Mouse (Mus musculus): ENCODE measurements around the gene Catsperz.

Gene Catsperz

DNA sequence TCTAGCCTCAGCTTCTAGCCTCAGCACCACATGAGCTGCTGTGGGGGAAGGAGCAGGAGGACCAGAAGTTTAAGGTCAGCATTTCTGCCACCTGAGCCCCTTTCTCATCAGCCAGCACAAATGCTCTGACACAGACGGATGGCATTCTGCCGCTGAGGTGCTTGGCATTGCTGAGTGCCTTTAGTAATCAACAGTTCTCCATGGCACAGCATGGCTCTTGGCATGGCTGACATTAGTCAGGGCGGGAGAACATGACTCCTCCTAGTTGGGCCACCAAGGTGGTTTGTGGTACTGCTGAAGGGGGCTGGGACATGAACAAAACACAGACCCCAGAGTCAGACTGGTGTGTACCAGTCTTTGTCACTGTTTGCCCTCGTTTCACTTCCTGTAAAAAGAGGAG lies 23.0 kb upstream of the Catsperz start:
- CTCF ChIA-PET = no interaction called here

DNA sequence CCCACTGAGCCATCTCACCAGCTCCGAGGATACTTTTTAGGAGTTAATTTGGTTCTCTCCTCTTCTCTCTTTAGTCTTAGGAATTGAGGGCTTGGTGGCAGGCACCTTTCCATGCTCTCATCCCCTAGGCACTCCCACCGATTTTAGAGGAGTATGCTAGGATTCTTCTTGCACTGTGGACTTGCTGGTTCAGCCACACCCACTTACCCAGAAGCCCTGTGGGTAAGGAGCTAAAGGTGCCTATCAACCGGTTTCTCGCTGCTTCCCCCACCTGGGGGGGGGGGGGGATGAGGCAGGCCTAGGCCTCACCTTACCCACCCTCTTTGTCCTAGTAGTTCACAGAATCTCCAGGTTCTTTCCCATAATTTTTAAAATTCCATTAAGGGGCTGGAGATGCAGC lies 22.6 kb upstream of the Catsperz start:
- CTCF ChIA-PET = no interaction called here

DNA sequence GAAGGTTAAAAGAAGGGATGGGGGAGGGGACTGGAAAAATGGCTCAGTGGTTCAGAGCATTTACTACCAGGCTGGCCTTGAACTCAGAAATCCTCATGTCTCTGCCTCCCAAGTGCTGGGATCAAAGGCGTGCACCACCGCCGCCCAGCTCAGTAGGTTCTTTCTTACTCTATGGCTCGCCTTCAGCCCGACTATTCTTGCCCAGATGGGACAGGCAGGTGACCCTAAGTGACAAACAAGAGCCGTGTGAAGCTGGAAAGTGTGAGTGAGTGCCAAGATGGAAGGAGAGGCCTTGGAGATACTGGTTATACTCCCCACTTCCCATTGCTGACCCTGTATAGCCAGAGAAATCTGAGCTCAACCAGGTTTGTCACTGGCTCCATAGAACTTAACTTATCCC lies 18.5 kb upstream of the Catsperz start:
- CTCF ChIA-PET = no interaction called here

DNA sequence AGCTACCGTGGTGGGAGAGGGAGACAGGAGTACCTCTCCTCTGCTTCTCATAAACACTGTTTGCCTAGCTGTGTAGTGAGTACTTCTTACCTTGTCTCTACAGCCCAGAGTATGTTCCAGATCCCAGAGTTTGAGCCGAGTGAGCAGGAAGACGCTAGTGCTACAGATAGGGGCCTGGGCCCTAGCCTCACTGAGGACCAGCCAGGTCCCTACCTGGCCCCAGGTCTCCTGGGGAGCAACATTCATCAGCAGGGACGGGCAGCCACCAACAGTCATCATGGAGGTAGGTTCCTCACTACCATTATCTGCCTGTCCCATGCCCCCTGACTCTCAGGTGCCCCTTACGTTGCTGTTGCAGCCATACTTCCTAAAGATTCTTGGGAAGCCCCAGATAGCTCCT lies 17.6 kb upstream of the Catsperz start:
- CTCF ChIA-PET = interaction anchor here (1.1 kb wide), 1 partner anchor 11 kb away, joined by 4 read pairs; no protein-coding TSS in a partner anchor

DNA sequence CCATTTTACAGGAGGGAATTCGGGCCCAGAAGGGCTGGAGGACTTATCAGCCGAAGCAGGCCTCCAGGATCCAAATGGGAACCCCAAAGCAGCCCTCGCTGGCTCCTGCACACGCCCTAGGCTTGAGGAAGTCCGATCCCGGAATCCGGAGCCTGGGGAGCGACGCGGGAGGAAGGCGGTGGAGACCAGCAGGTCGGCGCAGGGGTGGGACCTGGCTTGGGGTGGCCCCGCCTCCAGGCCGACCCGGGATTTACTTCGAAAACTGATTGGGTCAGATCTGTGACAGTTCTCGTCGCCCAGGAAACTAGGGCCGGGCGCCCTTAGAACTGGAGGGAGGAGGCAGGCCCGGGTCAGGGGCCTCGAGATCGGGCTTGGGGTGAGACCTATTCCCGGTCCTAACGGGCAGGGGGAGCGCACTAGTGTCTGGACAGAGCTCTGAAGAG lies 17.1 kb upstream of the Catsperz start, which contains the start of gene Gpr137:
TSS of gene Gpr137 (minus strand) at position 232 of the 443 bp plus-strand sequence.
- CTCF ChIA-PET = interaction anchor here (1.1 to 1.9 kb wide), 2 partner anchors 11 to 28 kb away, joined by 4 to 10 read pairs; no protein-coding TSS in a partner anchor

DNA sequence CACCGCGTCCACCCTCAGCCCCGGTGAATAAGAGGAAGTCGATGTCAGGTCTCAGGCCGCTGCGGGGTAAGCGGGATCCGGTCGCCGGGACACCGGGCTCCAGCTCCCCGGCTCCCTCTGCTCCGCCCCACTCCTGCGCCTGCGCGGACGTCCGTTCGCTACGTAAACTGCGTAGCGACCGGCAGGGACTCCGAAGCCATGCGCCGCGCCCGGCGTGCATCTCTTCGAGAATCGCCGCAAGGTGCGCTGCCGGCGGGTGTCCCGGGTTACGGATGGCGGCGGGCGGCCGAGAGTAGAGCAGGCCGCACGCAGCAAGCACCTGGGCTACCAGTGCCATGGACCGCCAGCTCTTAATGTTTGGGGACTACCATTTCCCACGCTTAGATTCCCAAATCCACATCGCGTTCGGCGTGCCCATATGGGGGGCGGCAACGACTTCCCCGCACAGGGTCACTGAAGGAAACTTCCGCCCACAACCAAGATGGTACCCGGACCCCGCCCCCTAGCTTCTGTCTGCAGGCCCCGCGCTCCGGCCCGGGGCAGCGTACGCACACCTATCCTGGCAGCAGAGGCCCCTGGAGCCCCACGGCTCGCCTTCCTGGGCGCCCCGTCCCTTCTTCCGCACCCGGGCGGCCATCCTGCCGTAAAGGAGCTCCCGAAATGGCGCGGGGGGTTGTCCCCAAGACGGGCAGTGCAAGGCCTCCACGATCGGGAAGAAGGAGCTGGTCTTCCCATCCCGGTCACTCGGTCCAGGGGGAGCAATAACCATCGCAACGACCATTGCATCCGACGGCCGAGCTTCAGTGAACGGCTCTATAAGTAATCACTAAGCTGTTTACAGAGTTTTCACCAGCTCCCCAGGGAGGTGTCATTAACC lies 16.4 kb upstream of the Catsperz start, which contains the start of gene Bad:
TSS of gene Bad (plus strand) at position 490 of the 877 bp plus-strand sequence.
- CTCF ChIA-PET = interaction anchor here (1.1 to 1.9 kb wide), 2 partner anchors 12 to 29 kb away, joined by 4 to 10 read pairs; no protein-coding TSS in a partner anchor

DNA sequence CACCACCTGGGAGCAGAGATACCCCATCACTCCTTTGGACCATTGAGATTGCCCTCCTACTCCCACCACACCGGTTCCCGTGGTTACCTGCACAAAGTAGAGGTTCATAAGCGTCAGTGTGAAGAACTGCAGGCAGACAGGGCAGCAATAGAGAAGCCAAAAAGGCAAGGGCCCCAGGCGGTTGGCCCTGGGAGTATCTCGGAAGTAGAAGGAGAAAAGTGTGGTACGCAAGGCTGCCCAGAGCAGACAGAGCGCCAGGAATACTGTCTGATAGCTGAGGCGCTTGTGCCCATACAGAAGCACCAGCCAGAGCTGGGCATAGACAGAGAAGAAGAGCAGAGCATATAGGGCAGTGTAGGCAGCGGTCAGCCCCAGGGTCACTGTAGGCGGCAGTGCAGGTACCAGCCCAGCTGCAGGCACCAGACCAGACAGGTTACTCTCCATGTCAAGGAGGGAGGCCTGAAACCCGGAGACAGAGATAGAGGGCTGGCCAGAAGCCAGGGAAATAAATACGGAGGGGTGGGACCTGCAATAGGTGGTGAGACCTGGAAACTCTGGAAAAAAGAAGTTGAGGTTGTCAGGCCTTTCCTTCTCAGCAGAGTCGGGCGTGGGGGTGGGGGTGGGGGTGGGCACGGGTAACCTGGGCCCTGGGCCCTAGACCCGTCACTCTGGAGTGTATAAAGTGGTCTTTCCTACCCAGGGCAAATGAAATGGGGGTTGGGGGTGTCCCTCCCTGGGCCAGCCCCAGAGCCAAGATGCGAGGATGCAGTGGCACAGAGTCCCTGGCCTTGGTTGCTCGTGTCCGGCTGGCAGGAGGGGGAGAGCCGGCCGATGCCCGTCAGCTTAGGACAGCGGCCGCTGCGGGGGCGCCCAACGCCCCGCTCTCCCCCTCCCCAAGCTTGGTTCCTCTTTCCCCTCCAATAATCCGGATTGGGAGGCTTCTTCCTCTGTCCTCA lies 15.5 kb upstream of the Catsperz start:
- CTCF ChIA-PET = interaction anchor here (1.9 kb wide), 1 partner anchor 30 kb away, joined by 10 read pairs; no protein-coding TSS in a partner anchor

DNA sequence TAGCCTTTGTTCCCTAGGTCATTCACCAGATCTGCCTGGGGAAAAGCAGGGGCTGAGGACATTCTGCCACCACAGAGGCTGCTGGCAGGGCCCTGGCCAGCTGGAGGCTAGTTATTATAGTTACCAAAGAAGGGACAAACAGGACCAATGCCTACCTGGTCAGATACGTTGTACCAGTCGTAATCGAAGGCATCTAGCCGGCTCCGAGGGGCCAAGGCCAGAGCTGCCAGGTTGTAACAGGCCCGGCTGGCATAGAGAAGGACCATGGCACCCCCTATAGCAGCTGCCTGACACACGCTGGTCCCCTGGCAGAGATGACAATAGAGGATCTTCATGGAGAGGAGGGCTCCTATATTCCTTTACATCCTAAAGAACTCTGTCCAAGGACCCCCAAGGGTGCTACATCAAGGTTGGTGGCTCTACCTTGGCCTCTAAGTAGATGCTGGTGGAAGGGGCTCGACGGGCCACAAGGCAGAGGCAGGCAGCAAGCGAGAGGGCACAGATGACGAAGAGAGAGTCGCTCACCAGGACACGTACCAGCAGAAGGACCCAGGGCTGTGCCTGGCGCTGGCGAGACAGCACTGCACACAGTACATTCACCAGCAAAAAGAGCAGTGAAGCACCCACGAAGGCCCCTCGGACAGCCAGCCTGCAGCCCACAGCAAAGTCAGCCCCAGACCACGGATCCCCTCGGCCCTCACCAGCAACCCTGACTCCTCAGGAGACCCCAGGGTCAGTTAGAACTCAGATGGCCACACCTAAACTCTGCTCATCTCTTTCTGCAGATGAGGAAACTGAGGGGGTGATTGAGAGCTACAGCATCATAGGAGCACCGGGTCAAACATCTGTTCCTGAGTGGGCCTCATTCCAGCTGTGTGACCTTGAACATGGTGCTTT lies 14.2 kb upstream of the Catsperz start:
- CTCF ChIA-PET = no interaction called here

DNA sequence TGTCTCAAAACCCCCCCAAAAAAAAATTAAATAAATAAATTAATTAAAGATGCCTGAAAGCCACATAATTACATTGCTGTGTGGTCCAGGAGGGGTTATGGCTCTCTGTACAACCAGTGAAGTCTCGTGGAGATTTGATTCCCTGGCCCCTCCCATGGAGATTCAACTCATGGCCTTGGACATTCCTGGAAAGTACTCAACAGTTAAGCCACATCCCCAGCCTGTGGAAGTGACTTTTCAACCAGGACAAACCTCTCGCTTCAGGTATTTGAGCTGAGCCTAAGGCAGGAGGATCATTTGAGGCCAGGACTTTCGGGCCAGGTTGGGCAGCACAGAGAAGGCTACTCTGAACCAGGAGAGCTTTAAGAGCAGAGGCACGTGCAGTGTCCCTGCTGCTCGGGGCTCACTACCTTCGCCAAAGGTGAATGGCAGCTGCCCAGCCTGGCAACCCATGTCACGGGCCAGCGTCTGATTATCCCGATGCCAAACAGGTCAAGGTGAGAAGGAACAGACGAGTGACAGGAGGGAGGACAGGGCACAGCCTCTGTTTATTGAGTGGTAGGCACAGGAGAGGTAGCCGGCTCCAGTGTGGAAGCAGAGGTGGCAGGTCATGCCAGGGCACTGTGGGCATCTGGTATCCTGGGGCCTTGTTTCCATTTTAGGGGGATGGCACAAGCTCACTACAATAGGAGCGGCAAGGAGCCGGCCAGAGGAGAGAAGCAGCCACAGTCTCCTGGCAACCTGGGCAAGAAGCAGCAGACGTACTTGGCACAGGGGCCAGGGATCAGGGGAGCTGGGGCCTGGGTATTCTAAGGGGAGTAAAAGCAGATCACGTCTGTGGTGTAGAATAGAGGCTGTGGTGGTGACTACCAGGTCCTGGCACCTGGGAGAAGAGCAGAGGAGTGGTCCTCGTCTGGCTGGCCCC lies 12.6 kb upstream of the Catsperz start:
- CTCF ChIA-PET = no interaction called here

DNA sequence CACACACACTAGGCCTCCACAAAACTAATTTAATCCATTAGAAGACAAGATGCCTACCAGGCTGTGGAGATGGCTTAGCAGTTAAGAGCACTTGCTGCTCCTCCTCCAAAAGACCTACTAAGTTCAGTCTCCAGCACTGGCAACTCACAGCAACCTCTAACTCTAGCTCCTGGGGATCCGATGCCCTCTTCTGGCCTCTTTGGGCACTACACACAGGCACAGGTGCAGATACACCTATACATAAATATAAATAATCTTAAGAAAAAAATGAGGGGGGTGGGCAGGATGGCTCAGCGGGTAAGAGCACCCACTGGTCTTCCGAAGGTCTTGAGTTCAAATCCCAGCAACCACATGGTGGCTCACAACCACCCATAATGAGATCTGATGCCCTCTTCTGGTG lies 11.1 kb upstream of the Catsperz start:
- CTCF ChIA-PET = interaction anchor here (0.6 kb wide), 1 partner anchor 26 kb away, joined by 4 read pairs; the partner anchor contains the start of gene Prdx5

DNA sequence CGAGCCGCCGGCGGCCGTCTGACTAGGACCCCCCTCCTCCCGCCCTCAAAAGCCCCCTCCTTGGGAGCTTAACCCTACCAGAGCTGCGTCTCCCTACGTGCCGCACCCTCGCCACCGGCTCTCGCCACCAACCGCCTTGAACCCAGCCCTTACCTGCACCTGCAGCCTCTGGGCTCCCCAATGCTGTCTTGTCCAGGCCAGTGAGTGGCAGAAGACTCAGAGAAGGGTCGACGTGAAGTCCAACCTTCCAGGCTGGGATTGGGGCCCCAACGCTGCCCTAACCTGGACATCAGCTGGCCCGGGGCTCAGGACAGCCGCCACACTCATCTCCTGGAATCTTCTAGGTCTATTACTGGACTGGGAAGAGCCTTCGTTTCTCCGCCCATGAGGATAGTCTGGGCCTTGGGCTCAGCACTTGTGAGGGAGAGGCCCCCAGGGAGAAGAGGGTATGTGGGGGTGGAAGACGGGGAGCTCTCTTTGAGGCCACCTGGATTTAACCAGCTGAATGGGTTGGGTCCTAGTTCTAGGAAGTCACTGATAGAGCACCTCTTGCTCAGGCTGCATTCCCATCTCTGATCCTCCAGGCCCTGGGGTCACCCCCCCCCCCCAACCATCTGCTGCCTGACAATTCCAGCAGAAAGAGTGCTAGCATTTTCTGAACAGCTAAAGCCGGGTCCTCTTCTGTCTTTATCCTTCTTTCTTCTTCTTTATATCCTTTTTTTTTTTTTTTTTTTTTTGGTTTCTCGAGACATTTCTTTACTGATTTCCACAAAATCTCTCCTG lies 9.2 kb upstream of the Catsperz start, which contains the start of gene Kcnk4:
TSS of gene Kcnk4 (minus strand) at position 321 of the 783 bp plus-strand sequence.
- CTCF ChIA-PET = interaction anchor here (0.5 to 1.5 kb wide), 3 partner anchors 12 to 354 kb away, joined by 3 to 7 read pairs (median 7); partner anchors contain the start of gene Esrra

DNA sequence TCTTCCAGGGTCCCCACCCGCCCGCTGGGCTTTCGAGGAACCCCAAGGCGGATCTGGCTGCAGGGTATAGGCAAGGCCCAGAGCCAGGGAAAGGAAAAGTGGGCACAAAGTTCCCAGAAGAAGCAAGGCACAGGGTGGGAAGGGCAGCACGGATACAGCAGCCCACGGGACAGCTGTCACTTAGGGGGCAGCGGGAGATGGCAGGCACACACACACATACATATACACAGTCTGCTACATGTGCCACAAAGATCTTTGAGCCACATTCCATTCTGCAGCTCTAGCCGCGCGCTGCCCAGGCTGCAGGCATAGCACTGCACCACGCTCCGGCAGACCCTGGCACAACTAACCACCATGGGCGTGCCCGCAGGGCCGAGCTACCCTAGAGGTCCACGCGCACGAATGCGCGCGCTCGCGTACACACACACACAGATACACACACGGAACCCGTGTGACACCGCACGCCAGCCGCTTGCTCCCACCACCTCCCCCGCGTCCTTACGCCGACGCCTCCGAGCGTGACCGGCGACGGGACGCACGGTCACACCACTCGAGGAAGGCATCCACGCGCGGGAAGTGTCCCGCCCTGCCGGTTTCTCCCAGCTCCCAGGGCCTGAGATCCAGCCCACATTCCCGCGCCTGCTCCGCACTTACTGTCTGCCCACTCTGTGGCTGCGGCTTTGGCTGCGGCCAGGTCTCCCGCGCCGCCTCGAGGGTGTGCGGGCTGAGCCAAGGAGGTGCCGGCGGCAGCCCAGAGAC lies 8.4 kb upstream of the Catsperz start:
- CTCF ChIA-PET = interaction anchor here (0.5 to 1.5 kb wide), 3 partner anchors 11 to 353 kb away, joined by 4 to 7 read pairs (median 7); partner anchors contain the start of gene Esrra

DNA sequence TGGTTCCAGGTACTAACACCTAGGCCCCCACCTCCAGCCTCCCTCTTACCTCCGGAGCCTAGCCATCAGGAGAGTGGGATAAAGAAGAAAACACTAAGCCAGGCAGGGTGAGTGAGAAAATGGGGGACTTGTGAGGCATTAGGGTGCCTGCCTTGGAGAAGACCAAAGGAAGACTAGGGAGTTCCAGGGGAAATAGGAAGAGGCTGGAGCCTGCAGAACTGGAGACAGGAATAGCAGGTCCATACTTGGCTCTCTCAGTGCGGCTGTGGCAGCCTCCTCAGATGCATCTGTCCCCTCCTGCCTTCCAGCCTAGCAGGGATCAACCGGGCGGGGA lies 7.9 kb upstream of the Catsperz start:
- CTCF ChIA-PET = interaction anchor here (0.5 kb wide), 1 partner anchor 286 kb away, joined by 4 read pairs; no protein-coding TSS in a partner anchor

DNA sequence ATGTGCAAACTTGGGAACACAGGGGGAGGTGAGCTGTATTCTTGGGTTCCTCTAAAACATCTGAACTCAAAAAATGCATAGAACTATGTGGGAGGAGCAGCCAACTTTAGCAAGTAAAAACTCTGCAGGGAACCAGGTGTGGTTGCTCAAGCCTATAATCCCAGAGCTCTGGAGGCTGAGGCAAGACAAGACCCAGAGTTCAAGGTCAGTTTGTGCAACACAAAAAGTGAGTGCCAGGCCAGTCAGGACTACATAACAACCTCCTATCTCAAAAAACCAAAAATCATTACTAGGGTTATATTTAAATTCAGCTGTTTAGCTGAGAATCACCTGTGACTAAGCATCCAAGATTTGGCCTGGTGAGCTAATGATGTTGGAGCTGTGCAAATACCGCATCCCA lies 6.8 kb upstream of the Catsperz start:
- CTCF ChIA-PET = no interaction called here

DNA sequence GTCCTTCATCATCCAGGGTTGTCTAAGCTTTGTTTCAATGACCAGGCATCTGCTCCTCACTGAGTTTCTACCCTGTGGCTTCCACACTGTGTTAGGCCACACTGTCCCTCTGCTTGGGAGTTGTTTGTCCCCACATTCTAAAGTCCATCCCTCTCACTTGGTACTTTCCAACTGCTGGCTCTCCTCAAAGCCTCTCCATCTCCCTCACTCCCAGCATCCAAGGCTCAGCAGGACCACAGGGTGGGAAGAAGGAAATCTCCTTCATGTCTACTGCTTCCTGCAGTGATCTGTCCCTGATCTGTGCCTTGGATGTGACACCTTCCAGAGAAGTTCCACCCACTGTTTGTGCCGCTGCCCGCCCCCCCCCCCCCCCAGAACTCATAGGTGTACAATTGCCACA lies 5.8 kb upstream of the Catsperz start:
- CTCF ChIA-PET = no interaction called here

DNA sequence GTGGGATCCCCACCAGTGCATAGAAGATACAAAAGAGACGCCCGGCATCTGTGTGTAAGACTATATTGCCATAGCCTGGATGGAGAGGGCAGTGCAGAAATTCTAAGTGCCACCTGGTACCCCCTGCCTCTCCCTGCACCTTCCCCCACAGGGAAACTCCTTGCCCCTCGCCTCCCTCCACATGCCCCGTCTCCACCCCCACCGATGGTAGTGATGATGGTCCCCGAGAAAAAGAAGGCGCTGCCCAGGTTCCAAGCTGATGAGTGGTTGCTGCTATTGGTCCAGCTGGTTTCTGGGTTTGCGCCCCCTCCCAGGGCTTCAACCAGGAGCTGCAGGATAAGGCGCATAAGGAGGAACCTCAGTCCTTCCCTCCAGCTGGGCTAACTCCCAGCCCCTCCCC lies 2.9 kb upstream of the Catsperz start:
- CTCF ChIA-PET = interaction anchor here (0.6 kb wide), 1 partner anchor 371 kb away, joined by 3 read pairs; no protein-coding TSS in a partner anchor

DNA sequence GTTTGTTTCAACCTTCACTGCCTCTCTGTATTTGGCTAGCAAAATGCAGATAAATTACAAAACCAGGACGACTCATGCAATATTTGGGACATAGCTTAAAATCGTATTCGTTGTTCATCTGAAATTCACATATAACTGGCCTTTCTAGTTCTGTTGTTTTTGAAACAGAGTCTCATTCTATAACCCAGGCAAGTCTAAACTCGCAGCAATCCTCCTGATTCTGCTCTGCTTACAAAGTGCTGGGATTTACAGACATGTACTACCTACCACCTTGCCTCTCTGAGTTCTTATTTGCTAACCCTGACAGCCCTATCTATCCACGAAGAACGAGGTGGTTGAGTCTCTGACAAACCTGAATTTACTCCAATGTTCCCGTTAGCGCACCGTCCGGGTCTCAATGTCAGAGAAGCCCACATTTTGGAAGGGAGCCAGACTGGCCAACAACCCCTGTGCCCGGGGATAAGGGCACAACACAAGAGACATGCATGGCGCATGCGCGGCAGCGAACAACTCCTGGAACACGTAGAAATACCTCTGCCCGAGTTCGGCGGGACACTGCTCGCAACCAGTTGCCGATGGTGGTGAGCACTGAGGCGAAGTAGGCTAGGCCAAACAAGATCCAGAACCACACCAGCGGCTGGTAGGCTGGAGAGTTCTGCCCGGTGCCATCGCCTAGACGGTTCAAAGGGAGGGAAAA lies 1.5 kb upstream of the Catsperz start:
- CTCF ChIA-PET = no interaction called here
